Mouse (Mus musculus) myocyte (in vitro differentiated cells): ENCODE data around the gene Hist2h4. TPM values are rescaled to one million over a fixed set of nuclear protein-coding genes. Genes with fewer than 3 reads are reported as not detected.
"Not testable (repeated sequence)": the region's sequence is repeated elsewhere in the genome, so short reads cannot be mapped to it uniquely, and the experiment has no call there.

Experiments used
- H3K27me3 ChIP-seq: one replicate; pipeline ENCODE4 v1.6.1; 2011; ENCODE audit not compliant: control insufficient read depth, insufficient read depth, insufficient read length
- H3K36me3 ChIP-seq: one replicate; pipeline ENCODE4 v1.6.1; 2011; ENCODE audit not compliant: control insufficient read depth, insufficient read depth
- H3K4me2 ChIP-seq: one replicate; pipeline ENCODE4 v1.6.1; 2011; ENCODE audit warnings: low read depth, control low read depth
- H3K4me3 ChIP-seq: one replicate; pipeline ENCODE4 v1.5.1; 2011; ENCODE audit warnings: mild to moderate bottlenecking, control low read depth, moderate library complexity
- H3K79me2 ChIP-seq: one replicate; pipeline ENCODE4 v1.6.1; 2011; ENCODE audit not compliant: control insufficient read depth, insufficient read depth
- H3ac ChIP-seq: one replicate; pipeline ENCODE4 v1.6.1; 2011; ENCODE audit not compliant: control insufficient read depth, insufficient read length
- CEBPB ChIP-seq: IDR thresholded peaks from 2 replicates; pipeline ENCODE4 v1.6.1; 2011; ENCODE audit warnings: mild to moderate bottlenecking, moderate library complexity; ENCODE audit not compliant: poor library complexity, insufficient read depth, severe bottlenecking
- E2F4 ChIP-seq: IDR thresholded peaks from one replicate; pipeline ENCODE4 v1.6.1; 2011; ENCODE audit warnings: mild to moderate bottlenecking, control low read depth, moderate library complexity; ENCODE audit not compliant: insufficient read depth
- MAX ChIP-seq: IDR thresholded peaks from one replicate; pipeline ENCODE4 v1.6.1; 2011; ENCODE audit warnings: low read depth, mild to moderate bottlenecking, control low read depth
- MYOD1 ChIP-seq, 3 experiments: IDR thresholded peaks; one replicate each; pipeline ENCODE4 v1.6.1; 2011; ENCODE audit warnings: control low read depth in 2 of 3, low read depth in 2 of 3, mild to moderate bottlenecking in 2 of 3, moderate library complexity in 1 of 3; ENCODE audit not compliant: insufficient read length in 2 of 3, control insufficient read depth in 1 of 3
- MYOG ChIP-seq, 3 experiments: IDR thresholded peaks; one replicate each; pipeline ENCODE4 v1.6.1; 2011; ENCODE audit warnings: control low read depth in 2 of 3, low read depth in 2 of 3, mild to moderate bottlenecking in 2 of 3; ENCODE audit not compliant: insufficient read length in 2 of 3, control insufficient read depth in 1 of 3, insufficient read depth in 1 of 3
- POLR2A ChIP-seq: IDR thresholded peaks from one replicate; pipeline ENCODE4 v1.6.1; 2011; ENCODE audit warnings: low read depth, mild to moderate bottlenecking, control low read depth, moderate library complexity; ENCODE audit not compliant: insufficient read length
- POLR2AphosphoS2 ChIP-seq: IDR thresholded peaks from one replicate; pipeline ENCODE4 v1.6.1; 2011; ENCODE audit warnings: low read depth, control low read depth; ENCODE audit not compliant: insufficient read length
- REST ChIP-seq: IDR thresholded peaks from one replicate; pipeline ENCODE4 v1.6.1; 2011; ENCODE audit warnings: mild to moderate bottlenecking, control low read depth, moderate library complexity; ENCODE audit not compliant: insufficient read depth, insufficient read length
- SRF ChIP-seq: IDR thresholded peaks from one replicate; pipeline ENCODE4 v1.6.1; 2011; ENCODE audit warnings: low read depth; ENCODE audit not compliant: control insufficient read depth, insufficient read length
- TCF12 ChIP-seq: IDR thresholded peaks from one replicate; pipeline ENCODE4 v1.6.1; 2011; ENCODE audit warnings: mild to moderate bottlenecking, control low read depth; ENCODE audit not compliant: poor library complexity, insufficient read depth, severe bottlenecking
- TCF3 ChIP-seq: IDR thresholded peaks from one replicate; pipeline ENCODE4 v1.6.1; 2011; ENCODE audit warnings: low read depth, control low read depth; ENCODE audit not compliant: insufficient read length
- USF1 ChIP-seq: IDR thresholded peaks from one replicate; pipeline ENCODE4 v1.6.1; 2011; ENCODE audit warnings: low read depth, mild to moderate bottlenecking, control low read depth, moderate library complexity
- polyA plus RNA-seq: library from polyadenylated mRNA; unstranded; fragments of >200 nt; fragmentation: generic; extraction: Trizol; gene quantifications from one replicate; pipeline ENCODE4 v1.2.1, GENCODE M21; 2012; ENCODE audit warnings: missing spikeins

Gene Hist2h4
- polyA plus RNA-seq, 1 experiment, result 1.1 TPM

GRCm38 (mm10) chr3:96293368-96293767 is 30.3 kb upstream of the Hist2h4 start:
- TF ChIP-seq SRF, result no peak
- TF ChIP-seq REST, result no peak
- no peak for TF ChIP-seq USF1
- no peak for TF ChIP-seq E2F4
- TF ChIP-seq CEBPB, result no peak
- TF ChIP-seq MYOD1 (IDR thresholded peaks at IDR 0.05; ENCODE audit: control insufficient read depth in 1 of 3, insufficient read length in 2 of 3, low read depth in 2 of 3), result no peak
- TF ChIP-seq MYOG (IDR thresholded peaks at IDR 0.05; ENCODE audit: control insufficient read depth in 1 of 3, insufficient read depth in 1 of 3, insufficient read length in 2 of 3, low read depth in 2 of 3), result no peak
- no peak for TF ChIP-seq TCF3
- TF ChIP-seq TCF12, result no peak
- no peak for TF ChIP-seq MAX
- no peak for TF ChIP-seq POLR2AphosphoS2
- no peak for TF ChIP-seq POLR2A
- Histone ChIP-seq H3K36me3 (no peaks in the 10 kb centered on the region), H3ac (no peak overlapping the region), H3K4me2 (no peak overlapping the region), H3K79me2 (no peaks in the 10 kb centered on the region), H3K27me3 (no peaks in the 10 kb centered on the region), H3K4me3 (no peak overlapping the region)

- H3K36me3 ChIP-seq, result no peaks in the 10 kb centered on the region
- no peak overlapping the region for H3K4me3 ChIP-seq
- no peak overlapping the region for H3K4me2 ChIP-seq
- no peaks in the 10 kb centered on the region for H3K27me3 ChIP-seq
- TF ChIP-seq USF1, result no peak
- TF ChIP-seq MYOD1 (IDR thresholded peaks at IDR 0.05; ENCODE audit: control insufficient read depth in 1 of 3, insufficient read length in 2 of 3, low read depth in 2 of 3), result no peak
- TF ChIP-seq POLR2A, result no peak
- no peak for TF ChIP-seq TCF3
- no peak for TF ChIP-seq REST
- TF ChIP-seq TCF12, result no peak
- TF ChIP-seq SRF, result no peak
- no peak for TF ChIP-seq E2F4
- no peak for TF ChIP-seq MYOG (IDR thresholded peaks at IDR 0.05; ENCODE audit: control insufficient read depth in 1 of 3, insufficient read depth in 1 of 3, insufficient read length in 2 of 3, low read depth in 2 of 3)
- no peak for TF ChIP-seq POLR2AphosphoS2
- no peak for TF ChIP-seq CEBPB
- TF ChIP-seq MAX, result no peak
- no peaks in the 10 kb centered on the region for H3K79me2 ChIP-seq
- no peak overlapping the region for H3ac ChIP-seq
Measured at GRCm38 (mm10) chr3:96292641-96293040, 29.5 kb upstream of the Hist2h4 start.

DNA sequence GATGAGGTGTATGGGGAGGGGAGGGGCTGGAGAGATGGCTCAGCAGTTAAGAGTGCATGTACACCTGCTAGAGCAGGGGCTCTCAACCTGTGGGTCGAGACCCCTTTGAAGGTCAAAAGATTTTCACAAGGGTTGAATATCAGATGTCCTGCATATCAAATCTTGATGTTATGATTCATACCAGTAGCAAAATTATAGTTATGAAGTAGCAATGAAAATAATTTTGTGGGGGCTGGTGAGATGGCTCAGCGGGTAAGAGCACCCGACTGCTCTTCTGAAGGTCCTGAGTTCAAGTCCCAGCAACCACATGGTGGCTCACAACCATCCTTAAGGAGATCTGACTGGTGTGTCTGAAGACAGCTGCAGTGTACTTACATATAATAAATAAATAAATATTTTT is 27.6 kb upstream of the Hist2h4 start:
- not testable (repeated sequence) for H3K79me2 ChIP-seq, H3K4me3 ChIP-seq, H3K36me3 ChIP-seq, H3K4me2 ChIP-seq, H3ac ChIP-seq, H3K27me3 ChIP-seq

- TF ChIP-seq REST (no peak), USF1 (no peak), MAX (no peak), POLR2A (no peak), CEBPB (no peak), POLR2AphosphoS2 (no peak), TCF12 (no peak), MYOG (IDR thresholded peaks at IDR 0.05; ENCODE audit: control insufficient read depth in 1 of 3, insufficient read depth in 1 of 3, insufficient read length in 2 of 3, low read depth in 2 of 3) (no peak)
- Histone ChIP-seq H3K4me3 (no peak overlapping the region), H3K27me3 (no peaks in the 10 kb centered on the region), H3K36me3 (no peaks in the 10 kb centered on the region), H3K4me2 (no peak overlapping the region), H3ac (no peak overlapping the region), H3K79me2 (no peaks in the 10 kb centered on the region)
Measured at GRCm38 (mm10) chr3:96289201-96289600, 26.1 kb upstream of the Hist2h4 start.

DNA sequence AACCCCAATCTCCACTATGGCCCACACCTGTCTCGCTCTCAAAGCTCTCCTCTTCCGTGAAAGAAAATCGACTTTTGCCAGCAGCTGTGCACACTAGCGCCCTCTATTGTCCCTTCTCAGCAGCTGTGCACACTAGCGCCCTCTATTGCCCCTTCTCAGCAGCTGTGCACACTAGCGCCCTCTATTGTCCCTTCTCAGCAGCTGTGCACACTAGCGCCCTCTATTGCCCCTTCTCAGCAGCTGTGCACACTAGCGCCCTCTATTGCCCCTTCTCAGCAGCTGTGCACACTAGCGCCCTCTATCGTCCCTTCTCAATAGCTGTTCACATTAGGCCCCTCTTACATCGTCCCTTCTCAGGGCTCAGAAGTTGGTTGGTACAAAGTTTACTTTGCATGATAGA is 24.2 kb upstream of the Hist2h4 start:
- H3K79me2 ChIP-seq, H3K4me3 ChIP-seq, H3ac ChIP-seq, H3K4me2 ChIP-seq, H3K36me3 ChIP-seq: not testable (repeated sequence)
- peaks cover 10% of the 10 kb centered on the region for H3K27me3 ChIP-seq
- TF ChIP-seq MYOG (IDR thresholded peaks at IDR 0.05; ENCODE audit: control insufficient read depth in 1 of 3, insufficient read depth in 1 of 3, insufficient read length in 2 of 3, low read depth in 2 of 3), result peak in 1 of 3 experiments; percentile 48
